Mouse (Mus musculus): ENCODE results near the gene Nf2.

- TF ChIP-seq CTCF (IDR thresholded peaks at IDR 0.05; ENCODE audit: low read depth): no peak
- TF ChIP-seq EP300 (IDR thresholded peaks at IDR 0.05; ENCODE audit: low read depth): no peak
Measured at GRCm38 (mm10) chr11:4736355-4736754, 113.0 kb downstream of the Nf2 start.
